Mouse (Mus musculus): ENCODE results near the gene Abhd11.

- TF ChIP-seq POLR2A (IDR thresholded peaks at IDR 0.05; ENCODE audit: borderline replicate concordance, low read depth, low read length) (no peak), CTCF (IDR thresholded peaks at IDR 0.05; ENCODE audit: low read depth, low read length) (no peak)
Observed at GRCm38 (mm10) chr5:135007802-135008571, 965 bp upstream of the Abhd11 start.
